Mouse (Mus musculus): ENCODE results near the gene Banf2.

Gene Banf2

DNA sequence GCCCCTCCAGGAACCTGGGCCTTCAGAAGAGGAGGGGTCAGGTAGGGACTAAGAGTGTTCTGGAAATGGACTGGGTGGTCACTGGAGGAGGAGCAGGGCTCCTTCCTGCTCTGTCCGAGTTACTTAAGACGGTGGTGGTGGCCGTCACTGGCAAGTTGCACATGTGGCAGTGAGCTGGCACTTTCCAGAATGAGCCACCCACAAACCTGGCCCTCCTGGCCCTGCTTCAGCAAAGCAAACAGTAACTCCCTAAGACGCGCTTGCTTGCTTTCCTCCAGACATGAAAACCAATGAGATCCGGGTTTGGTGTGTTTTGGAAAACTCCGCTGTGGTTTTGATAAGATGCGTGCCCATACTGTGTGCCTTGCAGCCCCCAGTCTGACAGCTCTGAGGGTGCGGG lies 7.5 kb upstream of the Banf2 start:
- no peak for DNase-seq (ENCODE audit: low read depth)

DNA sequence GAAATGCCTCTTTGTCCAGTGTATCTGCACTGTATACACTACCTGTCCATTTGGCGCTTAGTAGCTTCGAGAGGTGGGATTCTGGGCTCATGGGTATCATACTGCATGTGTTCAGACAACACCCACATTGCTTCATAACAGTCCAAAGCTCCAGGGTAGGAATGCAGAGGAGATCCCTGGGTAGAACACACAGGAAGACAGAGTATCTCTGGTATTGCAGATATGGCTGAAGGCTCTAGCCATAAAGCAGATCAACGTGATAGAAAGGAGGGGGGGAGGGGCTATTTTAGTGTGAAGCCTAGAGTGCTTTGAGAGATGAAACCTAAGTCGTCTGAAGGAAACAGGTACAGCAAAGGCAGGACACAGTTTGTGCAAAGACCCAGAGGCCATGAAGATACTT lies 6.4 kb upstream of the Banf2 start:
- no peak for DNase-seq (ENCODE audit: low read depth)

DNA sequence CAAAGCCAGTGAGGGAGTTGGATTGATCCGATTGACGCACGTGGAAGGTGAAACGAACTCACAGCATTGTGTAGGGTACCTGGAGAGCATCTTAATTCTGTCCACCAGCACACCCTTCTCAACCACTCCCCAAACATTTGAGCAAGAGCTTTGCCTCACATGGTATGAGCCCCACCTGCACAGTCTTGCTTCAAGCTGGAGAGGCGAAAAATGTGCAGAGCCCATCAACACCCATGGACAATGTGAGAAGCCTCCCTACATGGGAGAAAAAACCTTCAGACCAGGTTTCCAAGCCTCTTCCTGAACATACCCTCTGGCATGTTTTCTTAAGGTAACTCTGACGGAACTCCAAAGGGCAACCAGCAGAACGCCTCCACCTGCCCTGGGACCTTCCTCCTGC lies 2.1 kb upstream of the Banf2 start:
- DNase-seq (ENCODE audit: low read depth) = no peak

DNA sequence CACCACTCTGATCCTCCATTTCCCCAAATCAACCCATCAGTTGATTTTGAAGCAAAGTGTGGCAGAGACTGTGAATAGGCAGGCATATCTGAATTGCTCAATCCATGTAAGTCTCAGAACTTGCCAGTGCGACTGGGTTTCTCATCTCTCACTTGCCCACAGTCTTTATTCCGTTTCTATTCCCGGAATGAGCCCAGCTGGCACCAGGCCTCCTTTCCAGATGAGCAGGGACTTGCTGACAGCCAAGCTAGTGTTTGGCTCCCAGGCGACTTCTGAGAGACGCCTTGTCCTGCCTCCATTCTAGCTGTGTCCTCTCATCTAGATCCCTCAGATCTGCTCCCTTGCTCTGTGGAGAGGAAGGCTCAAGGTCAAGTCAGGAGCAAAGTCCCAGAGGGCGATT lies 11.9 kb downstream of the Banf2 start:
- no peak for DNase-seq (ENCODE audit: low read depth)

DNA sequence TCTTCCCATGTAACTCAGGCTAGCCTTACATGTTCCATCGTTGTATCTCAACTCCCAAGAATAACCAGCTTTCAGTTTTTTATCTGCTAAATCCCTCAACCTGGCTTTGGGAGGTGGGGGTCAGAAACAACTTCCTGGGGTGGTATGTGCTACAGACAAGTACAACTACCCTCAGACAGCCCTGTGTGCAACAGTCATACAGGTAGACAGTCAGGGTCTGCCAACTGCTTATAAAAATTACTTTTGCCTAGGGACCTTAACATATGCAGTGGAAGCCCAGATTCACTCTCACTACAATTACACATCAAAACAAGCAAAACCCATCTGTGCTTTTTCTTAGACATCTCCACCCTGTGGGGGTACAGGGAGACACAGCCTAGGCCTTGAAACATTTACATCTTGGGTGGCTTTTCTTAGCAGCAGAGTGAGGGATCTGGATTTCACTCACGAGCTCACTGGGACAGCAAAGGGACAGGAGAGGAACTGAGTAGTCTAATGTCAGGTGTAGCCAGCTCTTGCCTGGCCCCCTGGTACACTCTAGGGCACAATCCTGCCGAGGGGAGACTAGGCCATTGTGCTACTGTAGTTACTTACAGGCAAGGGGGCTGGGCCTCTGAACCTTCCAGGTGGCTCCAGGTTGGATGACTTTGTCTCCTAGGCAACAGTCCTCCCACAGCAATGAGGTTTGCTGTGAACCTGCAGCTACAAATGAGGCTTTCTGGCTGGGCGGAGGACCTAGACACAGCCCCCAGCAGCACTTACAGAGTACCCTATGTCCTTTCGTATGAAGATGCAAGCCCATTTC lies 13.1 kb downstream of the Banf2 start:
- no peak for DNase-seq (ENCODE audit: low read depth)

DNA sequence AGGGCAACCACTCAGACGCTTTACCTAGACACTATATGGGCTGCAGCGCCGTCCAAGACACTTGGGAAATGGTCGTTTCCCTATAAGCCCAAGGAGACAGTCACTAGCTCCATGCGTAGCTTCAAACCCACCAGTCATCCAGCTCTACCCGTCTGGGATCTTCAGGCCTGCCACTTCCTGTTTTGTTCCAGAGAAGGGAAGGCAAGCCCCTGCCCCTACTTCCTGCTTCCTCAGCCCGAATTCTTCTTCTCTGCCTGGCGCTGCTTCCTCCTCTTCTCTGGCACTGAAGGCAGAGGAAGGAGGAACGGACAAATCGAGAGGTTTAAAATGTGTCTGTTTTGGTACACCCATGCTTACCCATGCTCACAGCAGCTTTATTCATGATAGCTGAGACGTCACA lies 14.1 kb downstream of the Banf2 start:
- DNase-seq (ENCODE audit: low read depth) = no peak

DNA sequence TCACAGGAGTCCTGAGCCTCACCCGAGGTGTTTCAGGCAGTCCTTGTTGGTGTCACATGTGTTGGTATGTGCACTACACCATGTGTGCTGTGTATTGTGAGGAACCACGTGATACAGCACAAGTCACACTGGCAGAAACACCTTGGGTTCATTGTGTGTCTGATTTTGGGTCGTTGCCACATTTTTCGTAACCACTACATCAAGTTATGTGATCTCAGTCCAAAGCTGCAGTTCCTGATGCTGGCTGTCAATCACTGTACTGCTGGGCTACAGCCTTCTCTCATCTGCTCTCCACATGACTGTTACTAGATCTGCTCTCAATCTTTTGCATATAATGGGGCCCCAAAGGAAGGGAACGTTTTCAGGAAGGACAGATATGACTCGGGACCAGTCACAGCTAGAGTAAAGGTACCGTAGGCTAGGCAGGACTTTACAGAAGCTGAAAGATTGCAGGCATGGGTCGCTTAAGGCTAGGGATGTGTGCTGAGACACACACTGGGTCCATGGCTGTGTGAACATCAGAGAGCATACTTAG lies 17.4 kb downstream of the Banf2 start:
- no peak for DNase-seq (ENCODE audit: low read depth)

DNA sequence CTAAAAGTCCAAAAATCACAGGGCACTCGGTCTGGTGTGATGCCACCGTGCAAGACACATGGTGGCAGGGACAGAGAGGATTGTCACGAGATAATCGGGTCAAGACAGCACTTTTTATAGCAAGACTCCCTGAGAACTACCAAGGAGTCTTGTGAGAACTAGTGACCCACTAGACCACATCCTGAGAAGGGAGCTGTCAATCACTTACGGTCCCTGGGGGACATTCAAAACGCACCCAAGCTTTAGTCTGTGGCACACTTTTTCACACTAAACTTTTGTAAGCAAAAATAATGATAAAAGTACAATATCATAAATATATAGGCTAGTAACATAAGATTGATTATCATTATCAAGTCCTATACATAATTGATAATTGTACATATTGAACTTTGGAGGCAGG lies 18.0 kb downstream of the Banf2 start:
- no peak for DNase-seq (ENCODE audit: low read depth)

DNA sequence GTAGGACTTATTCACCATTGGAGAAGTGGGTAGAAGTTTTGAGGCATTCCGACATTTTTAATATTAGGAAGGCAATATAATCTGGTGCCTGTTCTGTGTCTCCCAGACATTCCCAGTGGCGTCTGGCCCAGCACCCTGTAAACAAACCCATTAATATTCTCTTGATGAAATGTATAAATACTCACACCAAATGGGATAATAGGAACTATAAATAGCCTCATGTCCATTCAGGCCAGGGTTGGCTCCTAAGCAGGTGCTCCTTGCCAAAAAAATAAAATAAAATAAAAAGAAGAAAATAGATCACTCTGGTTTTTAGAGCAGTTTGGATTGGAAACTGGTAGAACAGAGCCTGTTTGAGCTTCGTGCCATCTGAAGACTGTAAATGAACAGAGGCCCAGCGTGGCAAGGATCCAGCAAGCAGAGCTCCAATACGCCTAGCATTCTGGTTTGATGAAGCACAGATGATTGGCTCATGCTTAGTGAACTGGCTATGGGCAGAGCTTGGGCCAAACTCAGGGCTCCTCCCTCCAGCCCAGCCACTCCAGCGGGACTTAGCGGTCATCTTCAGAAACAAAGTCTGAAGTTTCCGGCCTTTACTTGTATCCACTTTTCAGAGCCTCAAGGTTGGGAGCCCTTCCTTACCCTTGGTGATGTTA lies 19.7 kb downstream of the Banf2 start:
- no peak for DNase-seq (ENCODE audit: low read depth)

DNA sequence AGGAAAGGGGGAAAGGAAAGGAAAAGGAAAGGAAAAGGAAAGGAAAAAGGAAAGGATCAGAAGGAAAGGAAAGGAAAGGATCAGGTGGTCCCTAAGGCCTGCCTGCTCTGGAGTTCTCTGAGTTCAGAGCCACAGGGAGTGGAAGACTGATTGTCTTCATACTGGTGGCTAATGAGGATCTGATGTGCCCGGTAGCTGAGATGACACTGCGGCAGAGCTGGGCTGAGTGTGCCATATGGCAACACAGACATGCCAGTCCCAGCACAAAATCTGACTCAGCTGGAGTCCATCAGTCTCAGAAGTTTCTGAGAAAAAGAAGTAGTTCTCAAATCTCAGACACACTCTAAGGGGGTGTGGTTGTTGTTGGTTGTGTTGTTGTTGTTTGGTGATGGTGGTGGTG lies 24.9 kb downstream of the Banf2 start:
- DNase-seq (ENCODE audit: low read depth) = no peak

DNA sequence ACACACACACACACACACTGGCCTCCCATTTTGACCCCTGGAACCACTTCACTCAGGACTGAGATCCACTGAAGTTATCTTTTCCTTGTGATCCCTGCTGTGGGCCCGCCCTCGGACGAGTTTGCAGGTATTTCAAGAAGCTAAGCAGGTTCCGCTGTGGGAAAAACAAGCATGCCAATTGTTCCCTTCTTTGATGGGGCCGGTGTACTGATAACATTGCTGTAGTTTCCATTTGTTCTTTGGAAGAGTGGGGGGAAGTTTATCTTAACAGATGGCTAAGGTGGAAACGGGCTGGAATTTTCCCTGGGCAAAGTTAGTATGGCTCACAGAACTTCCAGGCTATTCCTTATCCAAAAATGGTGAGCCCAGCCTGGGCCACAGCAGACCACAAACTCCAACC lies 28.8 kb downstream of the Banf2 start:
- no peak for DNase-seq (ENCODE audit: low read depth)

DNA sequence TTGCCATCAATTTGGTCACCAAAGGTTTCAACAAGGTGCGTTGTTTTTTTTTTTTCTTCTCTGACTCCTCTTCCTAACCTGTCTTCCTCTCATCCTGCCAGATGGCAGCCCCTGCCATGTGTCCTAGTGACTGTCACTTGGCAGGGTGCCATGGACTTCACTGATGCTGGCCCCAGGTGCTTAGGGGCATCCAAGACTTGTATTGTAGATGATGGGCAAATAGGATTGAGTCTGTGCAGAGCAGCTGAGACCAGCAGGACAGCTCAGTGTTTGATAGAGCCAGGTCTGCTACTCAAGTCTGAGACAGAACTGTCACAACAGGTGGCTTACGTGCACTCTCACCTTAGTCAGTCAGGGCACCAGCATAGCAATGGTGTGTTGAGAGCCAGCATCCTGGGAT lies 32.6 kb downstream of the Banf2 start:
- no peak for DNase-seq (ENCODE audit: low read depth)

DNA sequence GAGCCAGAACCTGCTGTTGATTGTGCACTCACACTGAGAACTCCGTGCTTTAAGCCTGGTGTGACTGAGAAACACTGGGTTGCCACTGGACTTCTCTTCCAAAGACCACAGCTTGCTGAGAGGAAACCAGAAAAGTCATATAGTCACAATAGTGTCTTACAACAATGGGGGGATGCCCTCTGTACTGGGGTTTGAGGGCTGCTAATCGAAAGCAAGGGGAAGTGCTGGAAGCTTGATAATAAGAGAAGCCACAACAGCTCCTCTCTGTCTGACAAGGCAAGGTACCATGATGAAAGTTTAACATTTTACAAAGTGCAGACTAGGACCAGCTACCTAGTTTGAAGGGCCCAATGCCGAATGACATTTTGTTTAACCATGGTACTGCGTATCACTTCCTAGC lies 36.8 kb downstream of the Banf2 start:
- DNase-seq (ENCODE audit: low read depth) = no peak

DNA sequence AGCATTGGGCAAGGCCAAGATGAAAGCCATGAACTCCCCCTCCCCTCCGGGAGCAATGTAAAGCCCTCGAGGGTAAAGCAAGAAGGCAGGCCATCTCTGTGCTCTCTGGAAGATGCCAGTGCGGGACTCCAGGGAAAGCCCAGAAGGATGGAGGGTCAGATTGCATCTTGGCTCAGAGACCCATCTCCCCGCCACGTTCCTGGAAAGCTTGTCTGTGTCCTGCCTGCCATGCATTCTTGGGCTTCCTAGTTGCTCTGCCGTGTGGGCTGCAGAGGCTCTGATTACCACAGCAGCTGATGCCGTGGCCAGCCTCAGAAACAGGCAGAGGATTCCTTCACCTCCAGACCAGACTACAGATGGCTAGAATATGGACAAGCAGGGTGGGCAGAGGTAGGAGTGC lies 37.6 kb downstream of the Banf2 start:
- no peak for DNase-seq (ENCODE audit: low read depth)

DNA sequence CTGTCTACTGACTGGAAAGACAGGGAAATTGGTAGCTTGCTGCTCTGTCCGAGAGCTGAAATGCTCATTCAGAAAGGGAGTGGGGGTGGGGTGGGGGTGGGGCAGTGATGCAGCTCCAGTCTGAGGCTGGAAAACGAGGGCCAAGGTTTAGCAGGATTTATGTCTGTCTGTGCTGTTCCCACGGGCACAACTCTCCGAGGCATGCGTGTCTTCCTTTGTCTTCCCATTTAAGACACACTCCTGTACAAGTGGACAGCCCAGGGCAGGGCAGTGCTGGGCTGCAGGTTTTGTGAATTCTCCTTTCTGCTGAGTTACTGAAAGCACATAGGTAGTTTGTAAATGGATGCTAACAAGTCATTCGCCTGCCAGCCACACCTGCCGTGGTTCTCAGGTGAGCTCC lies 39.8 kb downstream of the Banf2 start:
- no peak for DNase-seq (ENCODE audit: low read depth)

DNA sequence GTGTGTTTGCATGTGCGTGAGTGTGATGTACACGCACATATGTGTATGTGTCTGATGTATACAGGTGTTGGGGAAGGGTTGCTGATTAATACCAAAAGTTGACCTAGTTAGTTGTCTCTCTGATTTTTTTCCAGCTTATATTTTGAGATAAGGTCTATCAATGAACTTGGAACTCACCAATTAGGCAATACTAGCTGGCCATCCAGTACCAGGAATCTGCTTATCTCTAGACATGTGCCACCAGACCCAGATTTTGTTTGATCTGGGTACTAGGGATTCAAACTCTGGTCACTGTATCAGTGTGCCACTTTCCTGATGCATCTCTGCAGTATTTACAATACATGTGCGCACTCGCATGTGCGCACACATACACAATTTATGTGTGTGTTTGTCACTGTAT lies 41.2 kb downstream of the Banf2 start:
- no peak for DNase-seq (ENCODE audit: low read depth)

DNA sequence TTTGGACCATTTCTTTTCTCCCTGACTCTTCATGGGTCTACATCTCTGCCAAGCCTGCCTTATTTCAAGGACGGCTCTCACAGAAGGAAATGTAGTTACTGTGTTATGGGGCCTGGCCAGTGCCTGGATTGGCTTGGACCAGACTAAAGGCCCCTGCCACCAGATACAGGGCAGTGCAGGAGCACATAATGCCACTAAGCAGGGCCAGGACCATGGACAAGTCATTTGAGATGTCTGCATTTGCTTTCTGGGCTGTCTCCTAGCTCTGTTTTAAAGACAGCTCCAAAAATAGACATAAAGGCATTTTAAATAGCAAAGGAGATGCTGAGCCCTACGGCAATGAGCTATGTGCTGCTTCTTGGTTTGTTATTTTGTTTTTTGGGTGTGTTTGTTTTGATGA lies 43.8 kb downstream of the Banf2 start:
- no peak for DNase-seq (ENCODE audit: low read depth)

DNA sequence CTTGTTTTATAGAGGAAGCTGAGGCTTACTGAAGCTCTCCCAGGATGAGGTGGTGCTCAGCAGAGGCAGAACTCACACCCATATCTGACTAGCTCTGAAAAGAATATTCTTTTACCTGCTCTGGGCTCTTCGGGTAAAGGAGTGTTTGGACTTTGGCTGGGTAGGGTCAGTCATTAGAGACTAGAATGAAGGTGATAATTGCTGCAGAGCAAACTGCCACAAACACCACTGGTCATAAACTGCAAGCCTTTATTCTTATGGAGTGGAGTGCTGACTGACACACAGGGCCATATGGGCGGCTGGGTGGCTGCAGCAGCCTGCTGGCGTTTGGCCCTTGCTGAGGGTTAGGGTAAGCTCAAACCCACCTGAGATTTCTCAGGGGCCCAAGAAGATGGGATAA lies 46.0 kb downstream of the Banf2 start:
- no peak for DNase-seq (ENCODE audit: low read depth)

DNA sequence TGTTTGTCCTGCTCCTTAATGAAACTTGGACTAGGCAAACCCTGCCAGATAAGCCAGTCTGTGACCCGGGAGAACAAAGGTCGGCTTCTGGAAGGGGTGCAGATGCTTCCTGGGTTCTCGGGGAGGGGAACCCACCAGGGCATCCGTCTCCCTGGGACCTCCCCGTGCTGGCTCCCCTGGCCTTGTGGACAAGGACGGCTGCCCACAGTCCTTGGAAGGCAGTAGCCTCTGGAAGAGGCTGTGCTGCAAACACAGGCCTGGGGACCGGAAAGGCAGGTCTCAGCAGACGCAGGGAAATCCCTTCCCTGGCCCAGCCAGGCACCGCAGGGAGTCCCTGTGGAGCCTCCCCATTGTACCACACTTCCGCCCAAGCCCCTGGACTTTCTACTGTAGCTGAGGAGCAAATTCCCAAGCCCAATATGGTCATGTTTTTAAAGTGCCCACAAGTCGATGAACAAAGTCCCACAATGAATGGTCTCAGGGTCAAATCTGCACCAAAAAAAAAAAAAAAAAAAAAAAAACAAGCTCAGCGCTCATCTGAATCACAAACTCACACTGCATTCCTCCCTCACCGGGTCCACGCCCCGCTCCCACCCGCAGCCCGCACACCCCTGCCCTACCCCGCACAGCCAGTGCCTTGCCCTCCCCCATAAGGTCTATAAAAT lies 53.5 kb downstream of the Banf2 start:
- no peak for DNase-seq (ENCODE audit: low read depth)

DNA sequence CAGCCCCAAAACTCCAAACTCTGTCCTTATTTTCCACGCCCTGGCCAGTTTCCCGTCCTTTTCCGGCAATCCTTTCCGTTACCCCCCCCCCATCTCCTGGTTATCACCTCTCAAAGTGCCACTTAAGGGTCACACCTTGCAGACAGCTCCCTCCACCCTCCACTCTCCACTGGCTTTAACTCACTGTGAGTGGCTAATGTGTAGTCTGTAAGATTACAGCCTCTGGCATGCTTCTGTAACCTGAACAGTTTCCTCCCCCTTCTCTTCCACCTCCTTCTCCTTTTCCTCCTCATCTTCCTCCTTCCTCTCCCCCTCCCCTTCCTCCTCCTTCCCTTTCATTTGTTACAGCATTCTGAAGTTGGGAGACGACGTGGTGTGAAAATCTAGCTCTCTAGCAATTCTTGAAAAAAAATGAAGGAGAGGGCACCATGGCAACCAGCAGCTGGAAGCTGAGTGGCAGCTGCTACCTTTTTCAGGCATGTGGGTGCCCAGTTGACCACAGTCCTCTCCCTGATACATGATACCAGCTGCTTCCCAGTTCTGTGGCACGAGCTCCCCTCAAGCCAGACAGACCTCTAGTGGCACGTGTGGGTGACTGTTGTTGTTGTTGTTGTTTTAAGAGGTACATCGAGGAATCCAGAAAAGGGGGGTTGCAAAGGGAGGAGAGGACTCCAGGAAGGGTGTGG lies 55.2 kb downstream of the Banf2 start:
- DNase-seq (ENCODE audit: low read depth) = no peak

DNA sequence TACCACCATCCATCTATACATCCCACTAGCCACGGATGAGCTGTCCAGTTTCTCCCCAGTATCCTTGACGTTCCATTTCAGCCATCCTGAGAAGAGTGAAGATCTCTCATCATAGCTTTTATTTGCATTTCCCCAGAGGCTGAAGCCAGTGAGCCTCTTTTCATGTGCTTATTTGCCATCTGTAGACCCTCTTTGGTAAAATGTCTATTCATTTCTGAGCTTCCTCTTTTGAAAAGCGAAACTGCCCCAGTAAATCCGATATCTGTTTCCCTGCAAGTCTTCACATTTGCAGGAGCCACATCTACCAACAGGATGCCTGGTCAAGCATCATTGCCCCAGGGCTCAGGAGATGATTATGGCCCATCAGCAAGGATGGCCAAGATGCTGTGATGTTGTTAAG lies 59.9 kb downstream of the Banf2 start:
- DNase-seq (ENCODE audit: low read depth) = no peak

DNA sequence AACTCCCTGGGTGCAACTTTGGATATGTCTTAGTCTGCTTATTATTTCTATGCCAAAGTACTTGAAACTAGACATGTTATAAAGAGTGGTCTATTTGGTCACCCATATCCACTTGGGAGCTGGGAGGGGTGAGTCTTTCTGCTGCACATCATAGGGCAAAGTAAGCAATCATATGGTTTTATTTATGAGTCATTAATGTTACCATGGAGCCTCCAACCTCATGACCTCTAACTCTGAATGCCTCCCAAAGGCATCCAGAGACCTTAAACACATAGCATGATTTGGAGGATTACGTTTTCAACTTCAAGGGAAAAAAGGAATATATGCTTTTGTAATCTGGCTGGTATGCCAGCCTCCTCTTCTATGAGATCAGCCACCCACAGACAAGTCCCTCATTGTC lies 61.9 kb downstream of the Banf2 start:
- no peak for DNase-seq (ENCODE audit: low read depth)

Measured in induced T-regulatory cell, adult 2 months (primary cell).